Mouse (Mus musculus): ENCODE measurements around the gene Zfand2a. TPM values are rescaled to one million over a fixed set of nuclear protein-coding genes. Genes with fewer than 3 reads are reported as not detected.
A peak's percentile ranks its signal among the peaks of the same experiment; 100 is the strongest.

Gene Zfand2a
- total RNA-seq (2021) = 10 to 100 TPM in 1 of 2 experiments, 1 to 10 TPM in 1; 8.6 to 10.2 TPM
- long read RNA-seq, experiment 1 = 0 reads
- long read RNA-seq, experiment 2, partial matches to known transcripts = 0 of 3 reads
- long read RNA-seq, experiment 2, other reads (novel, unspliced or antisense) = 0 of 3 reads

- DNase-seq = peak; percentile 99
- intact Hi-C loops (cut with DNase I; ENCODE audit: low total_unique reads) = no loop called here
Observed at GRCm38 (mm10) chr5:139484185-139484814, at the start of gene Zfand2a. Gene Zfand2a (minus strand): TSS chr5:139484549.

GRCm38 (mm10) chr5:139528851-139529250 lies 44.5 kb upstream of the Zfand2a start:
- no peak for DNase-seq
- intact Hi-C loops (cut with DNase I; ENCODE audit: low total_unique reads) = no loop called here

- intact Hi-C loops (cut with DNase I; ENCODE audit: low total_unique reads) = no loop called here
- no peak for DNase-seq
Observed at GRCm38 (mm10) chr5:139521987-139522386, 37.6 kb upstream of the Zfand2a start.

GRCm38 (mm10) chr5:139520069-139520834 lies 35.9 kb upstream of the Zfand2a start:
- no peak for DNase-seq
- intact Hi-C loops (cut with DNase I; ENCODE audit: low total_unique reads) = no loop called here

GRCm38 (mm10) chr5:139516281-139516680 lies 31.9 kb upstream of the Zfand2a start:
- DNase-seq = no peak
- intact Hi-C loops (cut with DNase I; ENCODE audit: low total_unique reads) = no loop called here

GRCm38 (mm10) chr5:139512201-139512600 lies 27.9 kb upstream of the Zfand2a start:
- no peak for DNase-seq
- intact Hi-C loops (cut with DNase I; ENCODE audit: low total_unique reads) = no loop called here

GRCm38 (mm10) chr5:139510682-139511366 lies 26.5 kb upstream of the Zfand2a start:
- intact Hi-C loops (cut with DNase I; ENCODE audit: low total_unique reads) = no loop called here
- no peak for DNase-seq

- intact Hi-C loops (cut with DNase I; ENCODE audit: low total_unique reads) = loop anchor here (5.0 kb wide), 1 partner anchor 149 kb away; no protein-coding TSS in a partner anchor
- DNase-seq = no peak
Observed at GRCm38 (mm10) chr5:139506207-139506606, 21.9 kb upstream of the Zfand2a start.

- intact Hi-C loops (cut with DNase I; ENCODE audit: low total_unique reads) = loop anchor here (5.0 kb wide), 1 partner anchor 148 kb away; no protein-coding TSS in a partner anchor
- peak; percentile 75 for DNase-seq
Observed at GRCm38 (mm10) chr5:139505073-139505606, 20.8 kb upstream of the Zfand2a start.

- DNase-seq = no peak
Observed at GRCm38 (mm10) chr5:139502281-139502680, 17.9 kb upstream of the Zfand2a start.

GRCm38 (mm10) chr5:139498791-139499190 lies 14.4 kb upstream of the Zfand2a start:
- intact Hi-C loops (cut with DNase I; ENCODE audit: low total_unique reads) = no loop called here
- no peak for DNase-seq

More at GRCm38 (mm10) chr5:139502281-139502680, 17.9 kb upstream of the Zfand2a start:
- intact Hi-C loops (cut with DNase I; ENCODE audit: low total_unique reads) = no loop called here

GRCm38 (mm10) chr5:139496939-139497338 lies 12.6 kb upstream of the Zfand2a start:
- intact Hi-C loops (cut with DNase I; ENCODE audit: low total_unique reads) = no loop called here
- no peak for DNase-seq

- no peak for DNase-seq
- intact Hi-C loops (cut with DNase I; ENCODE audit: low total_unique reads) = no loop called here
Observed at GRCm38 (mm10) chr5:139495019-139495669, 10.8 kb upstream of the Zfand2a start.

- intact Hi-C loops (cut with DNase I; ENCODE audit: low total_unique reads) = no loop called here
- DNase-seq = no peak
Observed at GRCm38 (mm10) chr5:139493690-139494089, 9.3 kb upstream of the Zfand2a start.

GRCm38 (mm10) chr5:139491348-139491747 lies 7.0 kb upstream of the Zfand2a start:
- DNase-seq = no peak
- intact Hi-C loops (cut with DNase I; ENCODE audit: low total_unique reads) = no loop called here

GRCm38 (mm10) chr5:139490131-139490530 lies 5.8 kb upstream of the Zfand2a start:
- no peak for DNase-seq
- intact Hi-C loops (cut with DNase I; ENCODE audit: low total_unique reads) = no loop called here

GRCm38 (mm10) chr5:139483171-139483848 lies 1.0 kb downstream of the Zfand2a start:
- intact Hi-C loops (cut with DNase I; ENCODE audit: low total_unique reads) = no loop called here
- DNase-seq = no peak

- intact Hi-C loops (cut with DNase I; ENCODE audit: low total_unique reads) = no loop called here
- no peak for DNase-seq
Observed at GRCm38 (mm10) chr5:139480406-139480805, 3.9 kb downstream of the Zfand2a start.

GRCm38 (mm10) chr5:139479088-139479487 lies 5.3 kb downstream of the Zfand2a start:
- DNase-seq = no peak
- intact Hi-C loops (cut with DNase I; ENCODE audit: low total_unique reads) = no loop called here
